Mouse (Mus musculus) T-helper 17 cell (primary cell): ENCODE measurements around the gene Elavl1.

Experiments
- in situ Hi-C, 2 experiments: fragments of 300-600 bp; cut with MboI, MseI; formaldehyde crosslinking; loops; 1 replicate in 1 of 2; 2 replicates in 1 of 2; pipeline ENCODE4 v1.15.1; 2025; ENCODE audit warnings: high pct_unique_total_duplicates in 2 of 2

Elavl1 gene

GRCm38 (mm10) chr8:4259805-4260170 is 65.4 kb downstream of the Elavl1 start:
- in situ Hi-C loops: loop anchor here (5.0 to 10.0 kb wide), 4 partner anchors 63 to 415 kb away; no protein-coding TSS in a partner anchor

- in situ Hi-C loops: loop anchor here in 1 of 2 experiments (5.0 to 10.0 kb wide), 2 partner anchors 63 to 416 kb away; no protein-coding TSS in a partner anchor
Observed at GRCm38 (mm10) chr8:4259125-4259804, 65.9 kb downstream of the Elavl1 start, which contains the start of gene Ctxn1. Gene Ctxn1, minus strand, starts transcription at chr8:4259274.

GRCm38 (mm10) chr8:4258678-4259077 is 66.5 kb downstream of the Elavl1 start:
- in situ Hi-C loops: loop anchor here in 1 of 2 experiments (5.0 to 10.0 kb wide), 2 partner anchors 64 to 416 kb away; no protein-coding TSS in a partner anchor

- in situ Hi-C loops: loop anchor here in 1 of 2 experiments (5.0 to 10.0 kb wide), 2 partner anchors 64 to 417 kb away; no protein-coding TSS in a partner anchor
Observed at GRCm38 (mm10) chr8:4258233-4258632, 67.0 kb downstream of the Elavl1 start.

- in situ Hi-C loops: loop anchor here in 1 of 2 experiments (5.0 to 10.0 kb wide), 2 partner anchors 65 to 417 kb away; no protein-coding TSS in a partner anchor
Observed at GRCm38 (mm10) chr8:4257350-4257749, 67.9 kb downstream of the Elavl1 start.

GRCm38 (mm10) chr8:4256911-4257310 is 68.3 kb downstream of the Elavl1 start:
- in situ Hi-C loops: loop anchor here in 1 of 2 experiments (5.0 to 10.0 kb wide), 2 partner anchors 65 to 418 kb away; no protein-coding TSS in a partner anchor

- in situ Hi-C loops: loop anchor here in 1 of 2 experiments (5.0 to 10.0 kb wide), 2 partner anchors 67 to 419 kb away; no protein-coding TSS in a partner anchor
Observed at GRCm38 (mm10) chr8:4255471-4255870, 69.7 kb downstream of the Elavl1 start.

- in situ Hi-C loops: loop anchor here in 1 of 2 experiments (10.0 kb wide), 1 partner anchor 421 kb away; no protein-coding TSS in a partner anchor
Observed at GRCm38 (mm10) chr8:4254001-4254400, 71.2 kb downstream of the Elavl1 start.

GRCm38 (mm10) chr8:4252934-4253841 is 72.0 kb downstream of the Elavl1 start, which contains the start of gene Snapc2:
Gene Snapc2, plus strand, starts transcription at chr8:4253080.
- in situ Hi-C loops: loop anchor here in 1 of 2 experiments (10.0 kb wide), 1 partner anchor 422 kb away; no protein-coding TSS in a partner anchor

- in situ Hi-C loops: loop anchor here in 1 of 2 experiments (10.0 kb wide), 1 partner anchor 423 kb away; no protein-coding TSS in a partner anchor
Observed at GRCm38 (mm10) chr8:4252116-4252760, 73.0 kb downstream of the Elavl1 start.

- in situ Hi-C loops: loop anchor here in 1 of 2 experiments (10.0 kb wide), 1 partner anchor 424 kb away; no protein-coding TSS in a partner anchor
Observed at GRCm38 (mm10) chr8:4250306-4250970, 74.8 kb downstream of the Elavl1 start.

GRCm38 (mm10) chr8:4249213-4249612 is 76.0 kb downstream of the Elavl1 start:
- in situ Hi-C loops: no loop called here

GRCm38 (mm10) chr8:4247951-4248540 is 77.2 kb downstream of the Elavl1 start, which contains the start of gene Tgfbr3l:
Gene Tgfbr3l, plus strand, starts transcription at chr8:4248214.
- in situ Hi-C loops: no loop called here

- in situ Hi-C loops: no loop called here
Observed at GRCm38 (mm10) chr8:4247241-4247640, 78.0 kb downstream of the Elavl1 start.

- in situ Hi-C loops: no loop called here
Observed at GRCm38 (mm10) chr8:4245737-4246136, 79.5 kb downstream of the Elavl1 start.

GRCm38 (mm10) chr8:4245061-4245460 is 80.2 kb downstream of the Elavl1 start:
- in situ Hi-C loops: no loop called here

- in situ Hi-C loops: loop anchor here in 1 of 2 experiments (10.0 kb wide), 1 partner anchor 605 kb away; the partner anchor contains the start of gene Stxbp2
Observed at GRCm38 (mm10) chr8:4239193-4239890, 85.9 kb downstream of the Elavl1 start.

GRCm38 (mm10) chr8:4238434-4239192 is 86.6 kb downstream of the Elavl1 start, which contains the start of the genes Map2k7 and Gm49320:
Gene Map2k7, plus strand, starts transcription at chr8:4238740.
Gene Gm49320, plus strand, starts transcription at chr8:4238865.
- in situ Hi-C loops: loop anchor here in 1 of 2 experiments (10.0 kb wide), 1 partner anchor 604 kb away; the partner anchor contains the start of gene Stxbp2
